Mouse (Mus musculus) spleen, postnatal 10 days (tissue): Measurements from ENCODE around the gene Rap1gds1.

Experiments
- DNase-seq, 2 experiments: peaks; one replicate each; pipeline ENCODE4 v3.0.0; 2021 to 2022; ENCODE audit warnings: low spot score in 2 of 2

Gene Rap1gds1

DNA sequence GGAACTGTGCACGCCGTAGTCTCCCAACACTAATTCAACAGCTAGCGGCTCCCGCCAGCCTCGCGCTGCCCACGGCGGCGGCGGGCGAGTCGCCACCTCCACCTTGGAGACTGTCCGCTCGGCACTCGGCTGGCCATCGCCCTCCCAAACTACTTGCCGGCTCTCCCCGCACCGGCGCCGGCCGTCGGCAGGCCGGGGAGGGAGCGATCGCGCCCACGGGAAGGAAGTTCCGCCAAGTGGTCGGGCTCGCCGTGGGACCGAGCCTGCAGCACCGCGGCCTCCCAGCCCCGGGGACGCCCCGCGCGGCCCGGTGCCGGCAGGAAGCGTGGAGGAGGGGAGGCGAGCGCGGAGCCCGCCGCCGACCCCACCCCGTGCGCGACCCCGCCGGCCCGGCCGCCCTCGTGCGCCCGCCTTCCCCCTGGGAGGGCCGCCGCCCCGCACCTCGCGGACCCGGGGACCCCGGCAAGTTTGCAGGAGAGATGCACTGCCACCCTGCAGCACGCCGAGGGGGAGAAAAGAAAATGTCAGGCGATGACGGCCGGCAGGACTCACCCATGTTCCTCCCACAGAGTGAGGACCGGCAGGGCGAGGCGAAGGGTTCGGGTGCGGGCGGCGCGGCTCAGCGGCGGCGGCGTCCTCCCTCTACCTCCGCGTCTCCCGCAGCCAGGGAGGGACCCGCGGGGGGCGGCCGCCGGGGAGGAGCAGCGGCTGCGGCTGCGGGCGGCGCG is at the start of gene Rap1gds1:
Rap1gds1 (minus strand) TSS at position 718 of the 728 bp plus-strand sequence.
- DNase-seq = peak; percentile 64 to 70

DNA sequence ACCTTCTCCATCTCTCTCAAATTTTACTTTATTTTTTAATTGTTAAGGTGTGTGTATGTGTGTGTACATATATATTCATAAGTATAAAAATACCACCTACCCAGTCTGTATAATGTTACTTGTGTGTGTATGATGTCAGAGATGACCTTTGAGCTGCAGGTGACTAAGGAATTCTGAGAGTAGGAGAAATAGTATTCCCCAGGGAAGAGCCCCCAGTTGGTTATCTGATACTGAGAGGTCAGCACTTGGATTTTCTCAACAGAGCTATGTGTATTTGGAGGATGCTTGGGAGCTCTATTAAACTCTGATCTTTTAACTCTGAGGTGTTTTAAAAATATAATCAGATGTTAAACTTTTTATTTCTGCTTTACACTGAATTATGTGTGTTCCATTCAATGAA is 43.4 kb upstream of the Rap1gds1 start:
- DNase-seq = no peak

DNA sequence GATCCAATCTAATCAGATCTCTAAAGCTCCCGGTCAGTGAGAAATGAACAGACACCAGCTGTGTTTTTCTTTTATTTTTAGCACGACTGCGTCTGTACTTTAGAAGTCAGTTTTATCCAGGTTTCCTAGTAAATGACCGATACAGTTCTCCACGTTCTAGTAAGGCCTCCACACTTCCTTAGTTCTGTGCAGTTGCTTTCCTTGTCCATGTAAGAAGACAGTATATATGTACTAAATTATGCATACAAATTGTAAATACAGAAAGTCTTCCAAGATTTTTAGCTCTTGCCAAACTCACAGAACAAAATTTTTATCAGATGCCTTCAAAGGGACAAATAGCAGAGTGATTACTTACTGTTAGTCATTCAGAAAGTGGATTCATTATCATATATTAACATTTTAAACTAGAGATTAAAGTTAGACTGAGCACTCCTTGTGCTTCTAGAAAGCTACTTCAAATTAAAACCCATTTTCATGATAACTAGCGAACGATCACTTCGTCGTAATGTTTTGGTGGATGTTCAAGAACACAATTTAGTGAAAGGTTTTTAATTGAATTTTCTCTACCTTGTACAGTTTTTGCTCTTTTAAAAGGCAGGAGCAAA is 41.8 kb upstream of the Rap1gds1 start:
- no peak for DNase-seq

DNA sequence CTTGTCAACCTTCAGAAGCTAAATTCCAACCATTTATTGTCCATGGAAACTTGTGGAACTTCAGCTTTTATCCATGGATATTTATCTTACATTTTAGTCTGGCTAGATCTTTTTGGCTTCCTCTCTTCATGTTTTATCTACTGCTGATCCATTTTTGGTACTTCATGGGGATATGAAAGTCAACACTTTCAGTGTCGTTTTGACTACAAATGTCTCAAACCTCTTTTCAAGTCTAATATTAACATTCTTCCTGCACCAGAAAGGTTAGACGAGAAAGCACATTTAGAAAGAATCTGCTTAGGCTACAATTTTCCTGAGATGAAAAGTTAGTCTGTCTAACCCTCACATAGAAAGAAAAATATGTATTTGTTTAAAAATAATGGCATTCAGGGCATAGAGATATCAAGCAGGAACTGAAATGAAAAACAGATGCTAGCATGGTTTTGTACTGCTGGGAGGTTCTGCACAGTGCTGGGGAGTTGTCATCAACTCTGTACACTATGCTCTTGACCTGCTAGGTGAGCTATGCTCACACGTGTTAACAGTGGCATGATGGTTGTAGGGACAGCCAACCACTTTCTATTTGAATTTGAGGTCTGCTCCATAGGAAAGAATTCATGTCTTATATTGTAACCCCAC is 37.5 kb upstream of the Rap1gds1 start:
- no peak for DNase-seq

DNA sequence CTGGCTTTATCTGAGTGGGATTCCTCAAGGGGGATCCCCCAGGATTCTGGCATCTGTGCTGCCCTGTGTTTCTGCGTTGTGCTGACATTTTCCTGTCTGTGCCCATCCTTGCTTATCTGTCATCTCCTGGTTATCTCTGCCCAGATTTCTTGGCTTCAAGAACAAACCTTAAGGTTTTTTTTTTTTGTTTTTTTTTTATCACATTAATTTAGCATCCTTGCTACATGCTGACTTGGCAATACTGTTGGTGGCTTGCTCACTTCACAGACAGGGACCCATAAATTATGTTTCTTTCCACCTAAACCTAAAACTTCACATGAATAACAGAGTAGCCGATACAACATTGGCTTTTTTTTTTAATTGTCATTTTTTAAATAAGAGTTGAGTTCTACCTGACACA is 36.9 kb upstream of the Rap1gds1 start:
- DNase-seq = no peak

DNA sequence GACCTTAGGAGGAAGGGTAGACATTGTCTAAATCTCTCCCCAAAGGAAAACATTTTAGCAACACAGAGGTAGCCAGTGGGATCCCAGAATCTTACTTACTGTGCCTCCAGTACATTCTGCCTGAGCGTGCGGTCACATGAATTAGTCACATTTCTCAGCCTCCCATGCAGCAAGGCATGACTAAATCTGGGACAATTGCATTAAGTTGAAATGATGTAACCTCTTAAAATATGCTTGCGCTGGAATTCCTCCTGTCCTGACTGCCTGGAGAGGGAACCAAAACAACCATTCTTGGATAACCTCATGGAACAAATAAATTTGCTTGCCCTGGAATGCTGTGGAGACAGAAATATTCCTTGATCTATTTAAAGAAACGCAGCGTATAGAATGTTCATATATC is 33.2 kb upstream of the Rap1gds1 start:
- DNase-seq = no peak

DNA sequence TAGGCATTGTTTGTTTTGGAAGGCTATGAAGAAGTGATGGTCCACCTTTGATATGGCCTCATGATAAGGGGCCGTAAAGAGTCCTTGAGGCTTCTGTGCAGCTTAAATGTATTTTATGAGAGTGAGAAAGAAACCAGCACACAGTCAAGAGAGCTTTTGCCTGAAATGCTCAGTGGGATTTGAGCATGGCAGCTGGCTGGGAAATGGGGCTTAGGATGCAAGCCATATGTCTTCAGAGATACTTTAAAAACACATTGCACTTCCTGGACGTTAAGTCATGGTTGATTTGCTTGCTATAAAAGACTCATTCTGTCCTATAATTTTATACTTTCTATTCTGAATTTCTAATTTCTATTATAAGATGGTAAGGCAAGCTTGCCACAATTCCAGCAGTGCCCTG is 28.9 kb upstream of the Rap1gds1 start:
- no peak for DNase-seq

DNA sequence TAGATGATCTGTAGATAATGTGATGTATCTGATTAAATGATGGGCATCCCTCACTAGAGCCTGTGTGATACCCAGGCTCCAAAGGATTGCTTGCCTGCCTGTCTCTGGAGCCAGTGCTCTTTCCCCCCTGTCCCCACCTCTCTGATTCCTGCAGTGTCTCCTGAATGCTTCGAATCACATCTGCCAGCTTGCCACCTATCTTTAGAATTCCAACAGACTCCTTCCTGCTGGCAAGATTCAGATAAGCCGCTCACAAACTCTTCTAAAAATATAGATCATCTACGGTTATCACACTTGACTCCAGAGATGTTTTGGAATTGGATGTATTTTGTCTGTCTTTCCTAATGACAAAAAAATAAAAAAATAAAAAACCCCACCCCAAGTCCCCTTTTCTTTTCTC is 28.3 kb upstream of the Rap1gds1 start:
- DNase-seq = no peak

DNA sequence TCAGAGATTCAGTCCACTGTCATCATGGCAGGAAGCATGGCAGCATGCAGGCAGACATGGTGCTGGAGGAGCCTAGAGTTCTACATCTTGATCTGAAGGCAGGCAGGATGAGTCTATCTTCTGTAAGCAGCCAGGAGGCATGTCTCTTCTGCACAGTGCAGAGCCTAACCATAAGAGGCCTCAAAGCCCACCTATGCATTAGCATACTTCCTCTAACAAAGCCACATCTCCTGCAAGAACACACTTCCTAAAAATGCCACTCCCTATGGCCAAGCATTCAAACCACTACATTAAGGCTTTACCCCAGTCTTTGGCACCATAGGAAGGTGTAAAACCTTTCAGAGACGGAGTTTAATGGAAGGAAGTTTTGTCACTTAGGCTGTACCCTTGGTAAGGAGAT is 26.9 kb upstream of the Rap1gds1 start:
- DNase-seq = no peak

DNA sequence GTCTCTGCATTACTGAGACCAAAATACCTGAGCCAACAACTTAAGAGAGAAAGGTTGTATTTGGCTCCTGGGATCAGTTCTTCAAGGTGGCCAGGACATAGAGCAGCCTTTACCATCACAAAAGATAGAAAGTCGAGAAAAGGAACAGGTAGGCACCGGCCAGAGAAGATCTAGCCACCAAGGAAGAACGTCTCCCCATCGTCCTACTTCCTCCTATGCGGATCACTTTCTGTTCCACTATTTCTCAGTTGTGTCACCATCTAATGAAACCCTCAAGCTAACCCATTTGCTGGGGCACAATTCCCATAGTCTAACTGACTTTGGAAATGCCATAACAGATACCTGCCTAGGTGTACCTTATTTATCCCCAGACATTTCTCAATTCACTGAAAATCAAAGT is 24.3 kb upstream of the Rap1gds1 start:
- DNase-seq = no peak

DNA sequence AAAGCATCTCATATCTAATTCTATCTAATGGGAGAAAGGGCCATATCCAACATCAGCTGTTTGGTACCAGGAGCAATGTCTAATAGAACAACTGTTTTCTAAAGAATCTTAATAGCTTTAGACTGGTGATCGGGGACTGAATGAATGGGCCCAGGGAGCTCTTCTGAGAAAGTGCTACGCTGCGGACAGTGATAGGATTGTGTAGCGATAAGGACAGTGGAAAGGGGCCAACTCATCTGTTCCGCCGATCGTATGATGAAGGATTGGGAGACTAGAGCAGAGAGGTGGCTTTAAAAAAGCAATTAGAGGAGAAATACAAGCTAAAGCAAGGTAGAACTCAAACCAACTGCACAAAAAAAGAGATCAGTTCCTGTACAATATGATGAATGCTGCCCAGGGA is 20.9 kb upstream of the Rap1gds1 start:
- no peak for DNase-seq

DNA sequence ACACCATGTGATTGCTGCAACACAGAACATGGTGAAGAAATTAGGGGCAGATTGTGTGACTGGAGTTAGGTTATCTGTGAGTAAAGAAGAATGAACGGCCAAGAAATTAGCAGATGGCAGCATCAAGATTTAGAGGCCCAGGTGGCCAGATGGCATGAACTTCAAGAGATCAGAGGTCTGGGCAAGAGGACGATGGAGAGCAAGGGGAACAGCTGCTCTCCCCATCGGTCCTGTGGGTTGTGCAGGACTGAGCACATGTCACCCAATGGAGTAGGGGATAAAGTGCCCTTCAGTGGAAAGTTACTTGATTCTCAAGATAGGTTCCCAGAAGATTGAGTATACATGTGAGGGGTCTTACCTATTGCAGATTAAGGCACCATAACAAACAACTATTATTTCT is 13.5 kb upstream of the Rap1gds1 start:
- no peak for DNase-seq

DNA sequence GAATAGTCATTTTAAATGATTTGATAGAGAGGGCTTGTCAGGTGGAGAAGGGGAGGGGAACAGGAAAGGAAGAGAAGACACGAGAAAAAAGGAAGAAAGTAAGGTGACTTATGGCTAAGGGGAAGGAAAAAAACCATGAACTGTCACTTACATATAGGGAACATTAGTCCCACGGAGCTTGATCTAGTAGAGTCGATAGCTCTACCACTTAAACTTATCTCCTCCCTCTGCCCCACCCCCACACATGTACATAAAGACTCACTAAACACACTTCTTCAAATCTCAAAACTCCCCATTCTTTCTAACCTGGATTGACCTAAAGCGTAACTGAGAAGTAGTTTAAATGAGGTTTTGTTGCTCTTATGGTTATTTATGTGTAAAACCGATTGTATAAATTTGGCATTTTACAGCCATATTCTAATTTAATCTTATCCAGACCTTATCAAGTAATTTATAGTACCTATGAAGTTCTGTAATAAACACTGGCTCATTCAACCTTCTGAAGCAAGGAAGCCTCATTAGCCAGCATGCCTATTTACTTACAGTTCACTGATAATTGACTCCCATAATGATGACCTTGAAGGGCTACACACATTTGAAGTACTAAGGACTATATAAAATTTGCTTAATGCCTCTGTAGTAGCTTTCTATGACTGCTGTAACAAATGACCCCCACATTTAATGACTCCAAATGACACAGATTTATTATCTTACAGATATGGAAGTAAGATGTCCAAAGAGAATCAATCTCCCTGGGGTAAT is 9.0 kb upstream of the Rap1gds1 start:
- no peak for DNase-seq

DNA sequence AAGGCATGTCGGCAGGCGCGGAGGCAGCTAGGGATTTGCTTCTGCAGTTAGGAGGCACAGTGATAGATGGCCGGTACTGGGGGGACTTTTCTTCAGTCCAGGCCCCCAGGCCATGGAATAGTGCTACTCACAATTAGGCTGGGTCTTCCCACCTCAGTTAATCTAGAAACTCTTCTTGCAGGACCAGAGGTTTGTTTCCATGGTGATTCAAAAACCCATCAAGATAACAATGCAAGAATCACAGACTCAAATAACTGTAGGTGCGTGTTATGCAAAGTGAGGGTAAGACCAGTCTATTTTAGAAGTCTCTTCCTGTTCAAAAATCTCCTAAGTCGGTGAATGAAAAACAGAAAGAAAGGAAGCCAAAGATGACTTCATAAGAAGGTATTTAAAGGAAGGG is 4.8 kb upstream of the Rap1gds1 start:
- DNase-seq = no peak

DNA sequence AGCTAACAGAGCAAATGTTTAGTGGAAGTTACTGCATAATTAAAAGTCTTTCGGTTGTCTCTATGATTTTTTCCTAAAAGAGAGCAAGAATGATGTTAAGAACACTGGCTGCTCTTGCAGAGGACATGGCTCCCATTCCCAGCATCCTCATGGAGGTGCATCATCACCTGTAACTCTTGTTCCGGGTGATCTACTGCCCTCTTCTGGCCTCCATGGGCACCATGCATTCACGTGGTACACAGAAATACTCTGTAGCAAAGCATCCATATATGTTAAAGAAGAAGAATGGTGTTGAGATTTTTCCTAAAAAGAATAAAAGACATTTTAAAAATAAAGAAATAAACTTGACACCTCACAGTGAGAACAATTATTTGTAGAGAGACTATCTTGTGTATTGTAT is 3.0 kb upstream of the Rap1gds1 start:
- no peak for DNase-seq

DNA sequence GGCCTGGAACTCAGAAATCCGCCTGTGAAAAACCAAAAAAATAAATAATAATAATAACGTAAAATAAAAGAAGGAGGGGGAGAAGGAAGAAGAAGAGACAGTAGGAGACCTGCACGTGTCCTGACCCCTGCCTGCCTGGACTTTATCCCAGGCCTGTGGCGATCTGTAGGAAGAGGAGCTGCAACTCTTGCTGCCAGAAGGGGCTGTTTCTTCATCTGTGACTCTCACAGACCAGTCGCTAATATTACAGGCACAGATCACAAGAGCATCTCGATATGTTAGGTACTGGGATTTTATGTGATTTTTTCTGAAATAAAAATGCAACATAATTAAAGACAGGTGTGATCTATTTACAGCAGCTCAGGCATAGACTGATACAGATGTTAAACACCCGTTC is 1.1 kb upstream of the Rap1gds1 start:
- DNase-seq = no peak

DNA sequence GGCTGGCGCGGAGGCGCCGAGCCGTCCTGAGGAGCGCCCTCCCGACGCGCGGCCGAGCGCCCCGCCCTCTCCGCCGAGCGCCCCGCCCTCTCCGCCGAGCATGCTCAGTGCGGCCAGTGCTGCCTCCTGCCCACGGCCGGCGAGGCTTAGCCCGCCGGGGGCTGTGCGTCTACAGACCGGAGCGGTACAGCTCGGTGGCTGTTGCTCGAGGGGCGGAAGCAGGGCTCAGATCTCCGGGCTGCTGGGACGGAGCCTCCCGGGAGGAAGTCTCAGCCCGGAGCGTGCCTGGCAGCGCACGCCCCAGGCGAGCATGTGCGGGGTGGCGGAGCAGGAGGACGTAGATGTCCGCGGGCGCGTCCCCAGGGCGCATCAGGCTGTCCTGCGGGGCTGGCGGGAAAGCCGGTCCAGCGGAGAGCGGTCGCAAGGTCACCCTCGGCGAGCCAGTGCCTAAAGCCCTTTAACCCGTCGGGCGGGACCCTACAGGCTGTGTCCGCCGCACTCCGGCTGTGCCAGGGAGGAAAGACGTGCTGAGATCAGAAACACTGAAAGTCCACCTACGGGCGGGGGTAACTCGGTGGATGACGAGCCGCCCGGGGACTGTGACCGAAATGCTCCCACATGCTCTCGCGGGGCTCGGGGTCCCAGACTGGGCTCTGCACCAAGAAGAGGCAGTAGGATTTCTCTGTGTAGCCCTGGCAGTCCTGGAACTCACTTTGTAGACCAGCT is 495 bp upstream of the Rap1gds1 start:
- DNase-seq = peak; percentile 81 to 90

DNA sequence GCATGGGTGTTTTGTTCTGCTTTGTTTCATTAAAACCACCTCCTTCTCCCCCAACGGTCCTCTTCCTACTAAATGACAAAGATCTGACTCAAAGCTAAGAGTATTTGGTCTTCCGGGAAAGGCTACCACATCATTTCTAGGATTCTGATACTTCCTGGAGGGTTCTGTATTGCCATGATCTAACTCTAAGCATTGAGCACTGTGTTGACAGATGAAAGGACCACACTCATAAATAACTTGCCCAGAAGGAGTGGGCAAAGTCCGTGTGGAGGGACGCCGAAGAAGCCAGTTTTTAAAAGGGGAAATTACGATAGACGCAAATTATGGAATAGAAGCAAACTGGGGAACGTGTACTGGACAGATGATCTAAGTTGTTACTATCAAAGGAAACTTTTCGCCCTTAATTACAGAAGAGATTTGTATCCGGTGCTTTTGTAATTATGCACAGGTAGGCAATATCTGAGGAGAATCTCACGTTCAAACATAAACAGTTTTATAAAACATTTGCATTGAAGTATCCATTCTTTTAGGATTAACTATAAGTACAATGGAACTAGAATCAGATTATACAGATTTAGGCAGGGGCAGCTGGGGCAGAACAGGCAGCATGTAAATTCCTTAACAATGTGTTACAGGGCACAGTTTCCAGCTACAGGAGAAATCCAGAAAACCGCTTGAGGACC is 1.1 kb downstream of the Rap1gds1 start:
- no peak for DNase-seq

DNA sequence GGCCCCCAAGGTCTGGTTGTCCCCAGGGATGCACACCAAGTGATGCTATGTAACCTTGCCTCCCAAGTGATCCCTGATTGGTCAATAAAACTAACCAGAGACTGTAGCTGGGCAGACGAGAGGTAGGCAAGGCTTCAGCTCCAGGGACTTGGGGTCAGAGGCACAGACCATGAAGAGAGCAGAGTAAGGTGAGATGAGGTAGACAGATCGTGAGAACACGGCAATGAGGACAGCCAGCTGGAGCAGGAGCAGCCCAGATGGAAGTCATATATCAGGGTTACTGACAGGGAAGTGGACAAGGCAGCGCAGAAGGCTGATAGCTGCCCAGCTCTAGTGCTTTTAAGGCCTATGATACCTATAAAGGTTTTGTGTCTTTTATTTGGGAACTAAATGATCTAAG is 5.5 kb downstream of the Rap1gds1 start:
- no peak for DNase-seq

DNA sequence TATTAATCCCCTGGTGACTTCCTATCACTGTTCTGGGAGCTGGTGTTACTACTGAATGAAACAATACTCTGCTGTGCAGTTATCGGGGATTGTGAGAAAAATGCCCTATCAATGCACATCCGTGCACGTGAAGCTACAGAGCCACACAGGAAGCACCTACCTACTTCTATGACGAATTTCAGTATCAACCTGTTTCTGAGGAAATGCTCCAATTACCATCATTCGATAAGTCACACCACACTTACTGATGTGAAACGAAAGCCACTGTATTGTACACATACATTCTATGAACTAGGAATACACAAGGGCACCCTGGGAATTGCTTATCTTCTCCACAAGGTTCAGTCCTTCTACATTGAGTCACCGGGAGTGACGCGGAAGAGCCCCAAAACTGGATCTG is 10.9 kb downstream of the Rap1gds1 start:
- no peak for DNase-seq

DNA sequence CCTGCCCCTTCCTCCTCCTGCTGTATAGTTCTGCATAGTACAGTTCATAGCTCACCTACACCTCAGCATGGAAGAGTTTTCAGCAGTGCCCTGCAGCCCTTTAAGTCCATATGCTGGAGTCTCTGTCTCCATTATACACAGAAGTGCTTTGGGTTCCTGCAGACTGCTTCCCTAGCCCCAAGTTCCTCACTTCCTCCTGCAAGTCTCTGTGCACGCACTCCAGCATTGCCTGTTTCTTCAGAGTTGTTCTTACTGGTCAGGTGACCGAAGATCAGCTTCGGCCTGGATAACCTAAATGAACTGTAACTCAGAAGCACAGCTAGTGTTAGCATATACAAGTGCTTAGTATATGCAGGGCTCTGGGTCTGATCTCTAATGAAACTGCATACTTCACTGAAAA is 12.9 kb downstream of the Rap1gds1 start:
- DNase-seq = no peak
